Mouse (Mus musculus) lung, adult 18-20 months (tissue): Measurements from ENCODE around the gene Dchs2.

ENCODE experiments used
- DNase-seq, 2 experiments: peaks; one replicate each; pipeline ENCODE4 v3.0.0; 2022; ENCODE audit warnings: mixed read lengths in 2 of 2

Dchs2 gene

DNA sequence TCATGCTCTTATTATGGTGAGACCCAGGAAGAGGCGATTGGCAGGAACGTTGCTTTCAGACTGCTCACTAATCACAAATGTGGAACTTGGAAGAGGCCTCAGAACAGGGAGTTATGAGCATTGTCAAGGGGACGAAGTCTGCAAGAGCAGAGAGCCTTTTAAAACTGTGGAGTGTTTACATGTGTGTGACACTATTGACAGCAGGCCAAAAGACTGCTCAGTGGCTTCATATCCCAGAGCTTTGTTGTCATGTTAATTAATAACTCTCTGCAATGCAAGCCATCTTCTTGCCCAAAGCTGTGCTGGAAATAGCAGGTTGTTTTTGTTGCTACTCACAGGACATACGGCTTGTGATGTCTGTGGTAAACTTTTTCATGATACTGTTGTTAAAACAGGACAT, 27.9 kb downstream of the Dchs2 start:
- peak in 1 of 2 experiments; percentile 31 for DNase-seq

DNA sequence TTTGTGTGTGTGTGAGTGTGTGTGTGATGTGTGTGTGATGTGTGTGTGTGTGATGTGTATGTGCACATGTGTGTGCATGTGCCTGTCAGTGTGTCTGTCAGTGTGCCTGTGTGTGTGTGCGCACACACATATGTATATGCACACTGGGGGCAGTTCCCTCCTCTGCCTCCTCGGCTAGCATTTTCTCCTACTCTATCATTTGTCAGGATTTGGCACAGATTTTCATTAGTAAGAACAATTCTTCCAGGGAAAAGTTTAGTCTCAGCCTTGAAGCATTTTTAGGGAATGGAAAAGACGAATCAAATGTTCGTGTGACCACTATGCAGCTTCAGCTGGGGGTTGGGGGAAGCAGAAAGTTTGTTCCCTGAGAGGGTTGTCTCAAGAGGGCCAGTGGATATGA, 28.4 kb downstream of the Dchs2 start:
- DNase-seq: no peak

DNA sequence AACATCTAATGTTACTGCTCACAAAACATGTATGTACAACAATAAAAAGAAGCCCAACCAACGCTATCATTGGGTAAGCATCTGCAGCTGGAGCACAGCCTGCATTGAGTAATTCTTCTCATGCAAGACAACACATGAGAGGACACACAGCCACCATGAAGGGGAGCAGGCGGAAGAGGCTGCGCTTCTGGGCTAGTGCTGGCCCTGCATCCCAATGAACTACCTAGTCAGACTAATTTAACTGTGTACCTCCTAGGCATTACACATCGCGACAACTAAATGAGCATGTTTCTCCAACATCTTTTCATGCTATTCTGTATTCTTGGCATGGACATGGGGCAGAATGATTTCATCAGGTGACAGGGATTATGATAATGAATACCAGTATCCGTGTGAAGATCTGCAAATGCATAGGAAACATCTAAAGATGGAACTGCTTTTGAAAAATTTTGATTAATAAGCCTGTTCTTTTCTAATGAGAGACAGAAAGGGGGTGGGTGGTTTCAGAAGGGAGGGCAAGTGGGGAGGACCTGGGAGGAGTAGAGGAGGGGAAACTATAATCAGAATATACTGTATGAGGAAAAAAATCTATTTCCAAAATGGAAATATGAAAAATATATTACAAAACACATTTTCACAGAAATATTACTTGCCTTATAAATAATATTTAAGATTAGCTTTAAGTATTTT, 33.9 kb downstream of the Dchs2 start:
- DNase-seq: no peak

DNA sequence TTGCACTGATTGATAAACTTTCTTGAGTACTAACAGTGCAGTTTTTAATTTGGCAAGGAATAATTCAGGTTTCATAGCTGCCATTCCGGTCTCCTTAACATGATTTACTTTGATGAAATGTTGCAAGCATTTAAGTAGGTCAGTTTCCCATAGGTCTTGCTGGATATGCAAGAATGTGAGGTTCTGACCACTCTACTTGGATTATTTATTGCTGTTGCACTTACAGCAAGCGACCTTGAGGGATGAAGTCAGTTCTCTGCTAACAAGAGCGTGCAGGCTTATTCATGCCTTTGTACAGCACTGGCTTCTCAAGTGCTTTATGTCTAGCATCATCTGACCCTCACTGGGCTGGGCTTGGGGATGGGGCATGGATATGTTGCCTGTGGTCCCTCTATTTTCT, 35.9 kb downstream of the Dchs2 start:
- no peak for DNase-seq

DNA sequence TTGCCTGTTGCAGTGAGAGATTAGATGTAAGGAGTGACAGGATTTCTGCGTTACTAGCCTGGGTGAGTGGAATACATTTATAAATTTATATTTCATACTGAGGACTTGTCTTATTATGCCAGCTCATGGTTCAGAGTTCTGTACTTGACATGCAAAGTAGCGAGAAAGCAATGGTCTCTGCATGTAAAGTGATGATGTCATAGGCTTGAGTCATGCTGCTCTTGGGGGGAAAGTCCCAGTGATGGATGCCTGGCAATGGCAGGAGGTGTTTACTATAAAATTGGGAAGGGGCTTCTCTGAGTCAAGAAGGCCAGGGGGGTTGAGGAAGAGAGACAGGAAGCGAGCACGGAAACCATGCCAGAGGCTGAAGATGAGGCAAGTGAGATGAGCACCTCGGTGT, 57.8 kb downstream of the Dchs2 start:
- DNase-seq: no peak

DNA sequence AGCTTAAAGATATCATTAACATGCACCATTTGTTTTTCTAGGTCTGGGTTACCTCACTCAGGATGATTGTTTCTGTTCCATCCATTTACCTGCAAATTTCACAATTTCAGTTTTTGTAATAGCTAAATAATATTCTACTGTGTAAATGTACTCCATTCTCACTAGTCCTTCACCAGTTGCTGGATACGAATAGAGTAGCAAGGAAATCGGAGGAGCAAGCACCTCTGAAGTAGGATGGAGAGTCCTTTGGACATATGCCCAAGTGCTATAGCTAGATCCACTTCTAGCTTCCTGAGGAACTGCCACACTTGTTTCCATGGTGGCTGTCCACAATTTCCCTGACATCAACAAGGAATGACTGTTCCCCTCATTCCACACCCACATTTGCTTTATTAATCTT, 63.5 kb downstream of the Dchs2 start:
- DNase-seq: peak; percentile 44 to 72

DNA sequence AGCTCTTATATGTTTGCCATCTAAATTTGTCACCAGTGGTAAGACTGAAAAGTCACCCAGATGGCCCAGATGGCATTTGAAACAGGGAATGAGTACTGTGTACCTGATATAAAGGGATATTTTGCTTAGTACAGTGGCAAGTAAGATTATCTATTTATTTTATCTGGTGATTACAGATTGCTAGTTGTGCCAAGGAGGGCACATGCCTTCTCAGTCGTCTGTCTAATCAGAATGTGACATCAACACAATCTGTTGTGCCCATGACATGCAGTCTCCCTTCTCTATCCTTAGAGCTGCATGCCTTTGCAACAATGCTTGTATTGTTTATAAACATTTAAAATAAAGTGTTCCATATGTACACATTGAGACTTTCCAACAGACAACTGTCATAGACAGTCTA, 64.7 kb downstream of the Dchs2 start:
- DNase-seq: no peak

DNA sequence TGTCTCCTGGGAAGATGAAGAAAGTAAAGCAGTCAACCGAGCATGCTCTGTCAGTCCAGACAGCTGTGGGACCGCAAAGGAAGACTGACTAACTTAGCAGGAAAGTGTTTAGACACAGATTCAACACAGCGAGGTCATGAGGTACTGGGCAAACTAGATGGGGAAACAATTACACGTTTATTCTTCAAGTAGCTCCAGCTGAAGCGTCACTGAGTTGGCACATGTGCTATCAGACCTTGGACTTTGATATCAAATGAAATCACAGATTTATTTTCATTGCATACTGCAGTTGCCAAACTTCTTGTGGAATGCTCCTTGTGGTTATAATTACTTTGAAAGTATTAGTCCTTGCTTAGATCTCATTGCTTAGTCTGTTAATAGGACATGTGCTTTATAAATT, 67.2 kb downstream of the Dchs2 start:
- no peak for DNase-seq

DNA sequence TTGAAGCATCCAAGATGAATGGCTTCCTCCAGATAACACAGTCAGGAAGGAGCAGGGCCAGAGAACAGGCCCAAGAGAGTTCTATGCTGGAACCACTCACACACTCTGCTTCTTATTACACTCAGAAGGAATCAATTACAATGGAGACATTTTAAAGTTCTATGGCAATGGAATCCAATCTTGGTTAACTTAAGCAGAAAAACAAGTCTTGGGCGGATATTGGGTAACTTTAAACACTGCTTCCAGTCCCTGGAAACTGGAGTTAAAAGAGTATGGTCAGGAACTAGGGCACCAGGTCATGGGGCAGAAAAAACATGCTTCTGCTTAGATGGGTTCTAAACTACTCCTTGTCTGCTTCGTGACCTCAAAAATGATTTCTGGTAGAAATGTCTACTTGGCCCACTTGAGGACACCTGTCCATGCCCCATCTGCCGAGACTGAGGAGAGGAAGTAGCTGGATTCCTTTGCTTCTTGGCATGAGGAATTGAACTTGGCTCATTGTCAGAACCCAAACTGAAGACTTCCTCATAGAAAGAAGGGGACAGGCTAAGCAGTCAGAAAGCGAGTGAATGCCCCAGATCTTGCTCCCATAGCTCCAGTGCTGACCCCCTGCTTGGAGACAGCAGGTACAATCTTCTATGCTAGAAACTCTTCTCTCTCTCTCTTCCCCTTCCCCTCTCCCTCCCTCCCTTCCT, 73.7 kb downstream of the Dchs2 start:
- DNase-seq: no peak

DNA sequence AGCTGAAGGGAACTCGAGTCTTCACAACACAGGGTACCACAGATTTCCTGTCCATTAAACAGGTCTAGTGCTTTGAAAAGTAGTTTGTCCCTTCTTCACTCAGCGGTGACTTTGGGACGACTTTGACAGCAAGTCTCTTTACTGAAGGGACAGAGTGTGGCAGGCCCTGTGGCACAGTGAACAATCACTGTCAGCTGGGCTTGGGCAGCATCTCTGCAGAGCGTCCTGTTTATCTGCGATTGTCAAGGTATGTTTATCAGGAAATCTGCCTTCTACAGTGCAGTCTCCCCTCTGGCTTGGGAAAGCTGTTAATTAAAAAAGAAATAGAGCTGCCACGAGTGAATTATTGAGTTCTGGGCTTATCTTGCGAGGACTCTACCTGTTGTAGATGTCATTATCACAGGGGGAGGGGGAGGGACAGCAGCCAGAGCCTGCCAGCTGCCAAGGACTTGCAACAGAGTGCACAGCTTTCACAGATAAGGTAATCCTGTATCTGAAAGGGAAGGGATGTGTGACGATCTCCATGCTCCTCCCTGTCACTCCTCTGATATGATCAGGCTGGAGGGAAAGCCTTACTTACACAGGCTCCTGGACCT, 77.4 kb downstream of the Dchs2 start:
- DNase-seq: no peak

DNA sequence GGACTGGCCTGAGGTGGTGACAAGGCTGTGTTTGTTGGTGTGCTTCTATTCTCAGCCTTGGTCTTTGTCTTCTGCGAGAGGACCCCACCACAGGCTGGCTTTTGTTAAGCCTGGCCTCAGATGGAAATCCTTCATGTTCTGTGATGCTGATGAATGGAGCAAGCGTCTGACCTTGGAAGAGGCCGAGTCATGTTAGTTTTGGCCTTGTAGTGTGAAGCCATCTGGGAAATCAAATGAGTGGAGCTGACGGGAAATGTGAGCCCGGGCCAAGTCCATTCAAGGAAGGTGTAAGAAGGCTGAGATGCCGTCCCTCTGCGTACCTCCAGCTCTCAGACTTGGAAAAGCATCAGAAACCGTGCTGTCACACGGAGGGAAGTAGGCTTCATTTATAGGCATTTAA, 81.9 kb downstream of the Dchs2 start:
- no peak for DNase-seq

DNA sequence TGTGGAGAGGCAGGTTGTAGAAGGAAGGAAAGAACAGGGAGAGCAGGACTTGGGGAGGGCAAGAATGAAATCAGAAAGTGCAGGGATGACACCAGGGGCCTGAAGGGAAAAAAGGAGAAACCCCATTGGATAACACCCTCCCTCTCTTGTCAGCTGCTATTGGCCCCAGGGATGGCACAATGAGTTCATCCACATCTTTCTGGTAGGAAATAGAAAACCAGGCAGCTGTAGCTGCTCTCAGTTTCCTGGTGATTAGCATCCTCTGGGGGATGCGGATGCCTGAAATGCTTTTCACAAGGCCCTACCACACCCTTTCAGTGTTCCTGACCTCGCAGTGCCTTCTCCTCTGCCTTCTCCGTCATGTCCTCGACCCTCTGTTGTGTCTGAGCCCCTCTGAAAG, 82.5 kb downstream of the Dchs2 start:
- DNase-seq: no peak

DNA sequence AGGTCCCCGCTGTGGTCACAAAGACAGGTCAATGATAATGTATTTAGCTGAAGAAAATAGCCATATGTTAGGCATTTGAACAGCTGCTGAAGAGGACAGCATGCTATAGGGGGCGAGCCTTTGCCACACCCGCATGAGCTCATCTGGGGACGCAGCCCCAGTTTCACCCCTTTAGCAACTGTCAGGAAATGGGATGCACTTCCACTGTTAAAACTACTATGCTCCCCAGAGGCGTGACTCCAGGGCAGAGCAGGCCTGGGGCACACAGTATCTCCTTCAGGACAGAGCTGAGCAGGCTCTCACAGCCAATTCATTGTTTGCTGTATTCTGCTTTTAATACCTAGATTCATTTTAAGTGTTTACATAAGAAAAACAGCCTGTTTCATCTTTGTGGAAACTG, 84.2 kb downstream of the Dchs2 start:
- no peak for DNase-seq

DNA sequence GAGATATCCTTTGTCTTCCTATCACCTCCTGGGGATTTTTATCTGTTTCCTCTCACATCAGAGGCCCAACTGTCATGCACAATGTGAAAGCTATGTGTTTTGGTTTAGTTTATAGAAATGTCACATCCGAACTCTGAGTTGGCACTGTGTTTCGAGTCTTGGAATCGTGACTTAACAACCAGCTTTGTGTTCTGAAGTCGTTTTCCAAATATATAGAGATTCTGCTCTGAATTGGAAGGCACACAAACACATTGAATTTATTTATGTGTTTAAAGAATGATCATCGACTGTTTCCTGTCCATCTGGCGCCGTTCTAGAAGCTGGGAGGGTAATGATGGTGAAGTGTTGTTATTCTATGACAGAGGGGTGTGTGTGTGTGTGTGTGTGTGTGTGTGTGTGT, 84.8 kb downstream of the Dchs2 start:
- no peak for DNase-seq

DNA sequence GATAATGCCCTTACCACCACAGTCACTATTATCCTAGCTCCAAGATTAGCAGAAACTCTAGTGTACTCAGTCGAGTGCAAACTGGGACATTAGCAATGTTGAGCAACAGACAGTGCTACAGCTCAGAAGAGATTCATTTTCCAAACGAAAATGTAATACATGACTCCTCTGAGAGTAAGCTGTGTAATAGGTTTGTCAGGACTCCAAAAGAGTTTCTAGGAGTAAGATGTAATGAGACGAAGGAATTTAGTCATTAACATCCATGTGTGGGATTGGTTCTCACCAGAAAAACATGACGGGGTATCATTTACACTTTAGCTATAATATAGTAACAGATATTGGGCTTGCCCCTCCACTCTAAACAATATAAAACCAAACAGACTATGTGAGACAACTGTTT, 90.3 kb downstream of the Dchs2 start:
- DNase-seq: no peak

DNA sequence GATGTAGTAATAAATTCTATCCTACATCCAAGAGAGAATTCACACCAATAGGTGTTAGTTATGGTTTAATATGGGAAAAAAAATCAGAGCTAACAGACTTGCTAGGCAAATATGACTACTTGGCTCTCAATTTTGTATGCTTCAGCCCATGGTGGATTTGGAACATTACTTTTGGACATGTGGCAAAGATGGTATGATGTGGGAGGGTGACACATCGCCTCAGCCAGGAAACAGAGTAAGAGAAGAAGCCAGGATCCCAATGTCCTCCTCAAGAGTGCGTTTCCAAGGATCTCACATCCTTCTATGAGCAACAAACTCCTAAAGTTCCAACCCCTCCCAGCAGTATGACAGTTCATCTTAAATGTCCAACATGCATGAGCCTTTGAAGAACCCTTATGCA, 92.4 kb downstream of the Dchs2 start:
- no peak for DNase-seq

DNA sequence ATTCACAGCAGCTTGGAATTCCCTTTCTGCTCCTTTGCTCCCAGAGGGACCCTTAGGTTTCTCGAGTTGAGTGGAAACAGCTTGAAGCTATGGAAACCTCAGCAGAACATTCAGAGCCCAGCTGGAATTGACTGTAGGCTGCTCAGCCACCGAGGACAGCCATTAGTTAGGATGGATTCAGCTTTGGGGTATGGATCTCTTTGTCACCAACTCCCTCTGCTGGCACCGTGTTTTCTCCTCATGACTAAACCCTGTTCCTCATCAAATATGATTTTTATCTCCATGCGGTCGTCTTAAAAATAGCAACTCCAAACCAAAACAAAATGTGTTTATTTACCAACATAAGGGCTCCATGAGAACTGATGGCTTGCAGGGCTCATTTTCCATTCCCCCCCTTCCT, 94.4 kb downstream of the Dchs2 start:
- peak in 1 of 2 experiments; percentile 20 for DNase-seq

DNA sequence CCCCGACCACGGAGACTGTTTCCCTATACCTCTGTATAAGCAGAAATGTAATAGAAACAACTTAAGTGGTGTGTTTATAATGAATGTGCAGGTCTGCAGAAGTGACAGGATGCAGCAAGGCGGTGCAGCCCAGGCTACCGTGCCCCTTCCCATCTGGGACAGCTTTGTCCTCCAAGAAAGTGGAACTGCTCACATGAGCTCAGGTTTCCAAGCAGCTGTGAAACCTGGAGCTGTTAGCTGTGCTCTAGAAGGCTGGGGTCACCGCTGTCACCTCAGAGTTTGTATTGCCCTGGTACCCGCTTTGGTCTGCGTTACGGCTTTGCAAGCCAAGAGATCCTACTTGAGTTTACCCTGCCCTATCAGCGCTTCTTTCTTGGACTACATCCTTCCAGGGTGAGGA, 100.6 kb downstream of the Dchs2 start:
- DNase-seq: no peak

DNA sequence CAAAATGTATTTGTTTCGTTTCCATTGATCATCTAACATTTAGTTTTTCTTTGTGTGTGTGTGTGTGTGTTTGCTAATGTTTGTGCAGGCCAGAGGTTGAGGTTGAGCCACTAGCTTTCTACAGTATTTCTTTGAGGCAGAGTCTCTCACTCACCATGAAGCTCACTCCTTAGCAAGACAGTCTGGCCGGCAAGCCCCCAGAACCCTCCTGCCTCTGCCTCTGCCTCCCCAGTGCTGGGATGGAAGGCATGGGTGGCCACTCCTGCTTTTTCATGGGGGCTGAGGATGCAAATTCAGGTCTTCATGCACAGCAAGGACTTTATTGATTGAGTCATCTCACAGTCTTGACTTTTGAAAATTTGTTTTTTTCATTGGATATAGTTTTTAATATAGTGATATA, 102.6 kb downstream of the Dchs2 start:
- DNase-seq: no peak

DNA sequence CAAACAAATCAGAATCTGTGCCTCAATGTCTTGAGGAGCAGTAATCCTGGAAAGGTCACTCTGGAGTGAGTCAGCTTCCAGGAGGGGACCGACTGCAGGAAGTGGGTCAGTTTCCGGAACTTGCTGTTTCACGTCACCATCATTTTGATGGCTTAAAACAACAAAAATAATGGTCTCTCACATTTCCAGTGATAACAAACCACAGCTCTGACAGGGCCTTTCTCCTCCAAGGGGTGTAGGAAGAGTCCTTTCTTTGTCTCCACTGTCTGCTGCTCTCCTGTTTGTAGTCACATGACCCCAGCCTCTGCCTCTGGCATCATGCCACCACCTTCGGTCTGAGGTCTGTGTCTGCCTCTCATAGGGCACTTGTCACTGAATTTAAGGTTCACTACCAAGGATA, 106.7 kb downstream of the Dchs2 start:
- no peak for DNase-seq

DNA sequence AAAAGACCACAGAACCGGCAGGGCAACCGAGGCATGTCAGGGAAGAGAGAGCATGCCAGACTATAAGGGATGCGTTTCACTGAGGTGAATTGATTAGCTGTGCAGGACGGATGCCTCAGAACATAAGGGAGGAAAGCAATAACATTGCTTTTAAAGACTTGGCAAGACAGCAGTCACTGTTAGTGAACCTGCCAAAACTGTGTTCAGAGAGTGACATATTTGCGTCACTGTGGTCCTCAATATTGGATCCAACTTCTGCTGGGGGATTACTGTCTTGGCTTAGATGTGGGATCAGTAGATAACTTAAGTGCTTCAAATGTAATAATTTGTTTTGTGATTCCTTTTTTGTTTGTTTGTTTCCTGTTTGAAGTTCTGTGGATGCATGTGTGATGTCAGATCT, 107.3 kb downstream of the Dchs2 start:
- DNase-seq: no peak

DNA sequence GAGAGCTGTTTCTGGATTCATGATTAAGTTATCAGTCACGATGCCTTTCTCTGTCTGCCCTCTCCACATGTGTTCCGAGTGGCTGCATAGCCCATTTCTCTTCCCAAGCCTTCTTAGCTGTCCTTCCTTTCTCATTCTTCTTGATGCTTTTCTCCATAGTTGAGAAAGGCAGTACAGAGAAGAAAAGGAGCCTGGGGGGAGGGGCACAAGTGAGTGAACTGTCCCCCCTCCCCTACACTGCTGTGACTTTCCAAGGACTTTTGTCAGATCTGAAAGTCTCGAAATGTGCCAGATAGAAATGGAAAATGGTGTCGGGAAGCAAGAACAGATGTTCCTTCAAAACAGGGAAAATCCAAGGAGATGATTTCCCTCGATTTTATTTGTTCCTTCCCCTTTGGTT, 118.8 kb downstream of the Dchs2 start:
- DNase-seq: no peak

DNA sequence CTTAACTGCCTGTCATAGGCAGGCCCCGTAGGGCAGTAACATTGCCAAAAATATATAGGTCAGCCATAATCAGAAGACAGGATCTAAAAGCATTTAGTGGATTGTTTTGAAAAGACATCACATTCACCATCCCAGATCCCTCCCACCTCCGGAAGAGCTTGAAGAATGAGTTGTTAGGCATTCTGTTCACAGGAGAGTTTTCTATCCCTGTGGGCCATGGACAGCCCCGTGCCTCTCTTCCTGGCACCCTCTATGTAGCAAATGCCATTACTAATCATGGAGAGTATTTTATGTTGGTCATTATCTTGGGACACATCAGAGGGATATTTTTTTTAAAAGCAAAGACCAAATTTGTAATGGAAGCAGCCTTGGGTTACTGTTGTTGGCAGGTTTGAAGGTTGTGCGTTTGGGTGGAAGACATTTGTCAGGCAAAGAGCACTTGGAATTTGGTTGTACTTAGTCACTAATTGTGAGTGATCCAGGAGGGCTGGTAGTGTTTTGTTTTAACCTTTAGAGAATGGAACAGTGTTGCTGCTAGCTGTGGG, 122.3 kb downstream of the Dchs2 start:
- no peak for DNase-seq

DNA sequence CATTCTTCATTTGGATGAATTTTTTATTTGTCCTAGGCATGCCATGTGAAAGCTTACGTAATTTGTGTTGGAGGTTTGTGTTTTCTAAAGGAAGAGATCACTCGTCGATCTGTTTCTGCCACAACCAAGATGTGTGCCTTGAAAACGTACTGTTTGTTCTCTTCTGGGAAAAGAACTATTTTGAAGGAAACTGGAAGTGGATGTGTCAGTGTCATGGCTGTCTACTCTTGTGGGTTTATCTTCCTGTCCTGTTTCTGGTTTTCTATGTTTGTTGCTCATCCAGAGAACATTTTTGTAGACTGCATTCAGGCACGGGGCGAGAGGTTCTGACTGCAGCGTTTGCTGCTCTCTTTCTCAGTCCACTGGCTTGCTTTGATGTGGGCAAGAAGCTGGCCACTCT, 124.2 kb downstream of the Dchs2 start:
- DNase-seq: no peak
